20 mouse cellular contexts compared by ENCODE assay signal in the genomic region with DNA sequence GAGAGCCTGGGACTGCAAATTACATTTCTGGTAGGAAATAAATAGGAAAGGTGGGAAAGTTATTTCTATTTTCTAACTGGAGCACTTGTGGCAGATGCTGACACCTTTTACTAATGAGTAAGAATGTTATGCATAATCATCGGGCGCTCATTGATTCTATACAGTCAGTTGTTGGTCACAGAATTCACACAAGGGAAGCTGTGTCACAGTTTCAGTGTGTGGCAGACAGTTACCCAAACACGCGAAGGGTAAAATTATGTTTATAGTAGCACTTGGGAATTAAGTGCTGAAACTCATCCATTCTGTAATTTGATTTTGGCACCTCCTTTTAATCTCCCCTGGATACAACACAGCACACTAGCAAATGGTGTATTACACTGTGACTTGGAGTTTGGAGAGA.
"Had no signal": no experiment of that assay in that cellular context is flagged by ENCODE, and none has a peak within 500 bp of the region (broad histone marks: within the 10 kb centered on the region; RNA-seq: fewer than 3 reads in every experiment).

No protein-coding gene starts in this region.

- ATAC-seq: liver, postnatal 0 days; lung, postnatal 0 days; midbrain, embryonic 15.5 days had no signal

- H3K4me1 ChIP-seq: kidney, embryonic 15.5 days; limb, embryonic 12.5 days; limb, embryonic 15.5 days; midbrain, embryonic 12.5 days; midbrain, embryonic 15.5 days; neural tube, embryonic 12.5 days; neural tube, embryonic 15.5 days had no signal

- DNase-seq: kidney, postnatal 14 days; kidney, postnatal 4 days; left cerebral cortex, postnatal 4 days; liver, postnatal 0 days; lung, embryonic 14.5 days; thymus, adult 2 months; thymus, postnatal 14 days; thymus, postnatal 4 days had no signal

- H3K27ac ChIP-seq: kidney, embryonic 15.5 days; limb, embryonic 12.5 days; limb, embryonic 15.5 days; liver, embryonic 14.5 days; macrophage; midbrain, embryonic 12.5 days; midbrain, embryonic 15.5 days; neural tube, embryonic 12.5 days; neural tube, embryonic 15.5 days; stomach, postnatal 0 days had no signal

- H3K4me2 ChIP-seq: kidney, embryonic 15.5 days; limb, embryonic 12.5 days; limb, embryonic 15.5 days; liver, embryonic 11.5 days; lung, embryonic 14.5 days; midbrain, embryonic 12.5 days; midbrain, embryonic 15.5 days; neural tube, embryonic 12.5 days; neural tube, embryonic 15.5 days had no signal

- H3K27me3 ChIP-seq: kidney, embryonic 15.5 days; limb, embryonic 12.5 days; limb, embryonic 15.5 days; midbrain, embryonic 12.5 days; midbrain, embryonic 15.5 days; neural tube, embryonic 12.5 days; neural tube, embryonic 15.5 days had no signal

- H3K4me3 ChIP-seq: kidney, embryonic 15.5 days; limb, embryonic 12.5 days; limb, embryonic 15.5 days; midbrain, embryonic 12.5 days; midbrain, embryonic 15.5 days; neural tube, embryonic 12.5 days; neural tube, embryonic 15.5 days had no signal

- H3K36me3 ChIP-seq: kidney, embryonic 15.5 days; limb, embryonic 12.5 days; limb, embryonic 15.5 days; midbrain, embryonic 12.5 days; midbrain, embryonic 15.5 days; neural tube, embryonic 12.5 days; neural tube, embryonic 15.5 days had no signal

- H3K9me3 ChIP-seq: kidney, embryonic 15.5 days; limb, embryonic 12.5 days; limb, embryonic 15.5 days; midbrain, embryonic 12.5 days; midbrain, embryonic 15.5 days; neural tube, embryonic 12.5 days; neural tube, embryonic 15.5 days had no signal

- H3K9ac ChIP-seq: kidney, embryonic 15.5 days; limb, embryonic 12.5 days; limb, embryonic 15.5 days; liver, embryonic 14.5 days; liver, postnatal 0 days; lung, embryonic 14.5 days; midbrain, embryonic 12.5 days; midbrain, embryonic 15.5 days; neural tube, embryonic 12.5 days; neural tube, embryonic 15.5 days had no signal
